Mouse (Mus musculus): ENCODE measurements around the gene Nlgn1. TPM values are rescaled to one million over a fixed set of nuclear protein-coding genes. Genes with fewer than 3 reads are reported as not detected.

Nlgn1 gene
- total and polyA plus RNA-seq, 3 experiments, result 0.04 TPM; not detected in 2

DNA sequence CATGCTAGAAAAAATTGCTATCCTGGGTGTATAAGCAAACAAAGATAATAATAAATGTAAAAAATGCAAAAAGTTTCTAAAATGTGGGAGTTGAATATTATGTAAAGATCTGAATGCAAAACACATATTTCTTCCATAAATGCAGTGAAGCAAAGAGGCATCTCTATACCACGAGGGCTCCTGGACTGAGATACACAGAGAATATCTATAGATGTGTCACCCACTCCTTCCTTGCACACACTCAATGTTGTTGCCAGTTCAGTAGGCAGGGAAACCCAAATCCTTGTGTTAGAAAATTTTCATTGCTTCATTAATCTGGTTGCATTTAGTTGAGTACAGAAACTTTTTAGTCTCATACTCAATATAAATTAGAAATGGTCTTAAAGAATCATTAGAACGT lies 364.7 kb downstream of the Nlgn1 start:
- no peak overlapping the region for H3K4me3 ChIP-seq
- no peak for DNase-seq
- H3K27ac ChIP-seq, result no peak overlapping the region
- H3K27me3 ChIP-seq (ENCODE audit: control insufficient read depth, insufficient read depth, low read length), result no peaks in the 10 kb centered on the region
- H3K9ac ChIP-seq (ENCODE audit: low read depth, low read length), result no peak overlapping the region
- H3K36me3 ChIP-seq (ENCODE audit: control insufficient read depth, insufficient read depth, low read length), result no peaks in the 10 kb centered on the region
- 70% methylated on average over 2 of the region's 2 CpGs for WGBS
- no peaks in the 10 kb centered on the region for H3K79me2 ChIP-seq (replicated peaks; ENCODE audit: control insufficient read depth, insufficient read depth, low read length)
- no peaks in the 10 kb centered on the region for H3K4me1 ChIP-seq (ENCODE audit: control insufficient read depth, insufficient read depth, low read length)
- intact Hi-C loops (cut with DNase I), result no loop called here
- TF ChIP-seq POLR2A (IDR thresholded peaks at IDR 0.05; ENCODE audit: insufficient read depth, low read depth, low read length) (no peak), CTCF (IDR thresholded peaks at IDR 0.05) (no peak), EP300 (IDR thresholded peaks at IDR 0.05; ENCODE audit: insufficient read depth, low read depth, low read length) (no peak)

DNA sequence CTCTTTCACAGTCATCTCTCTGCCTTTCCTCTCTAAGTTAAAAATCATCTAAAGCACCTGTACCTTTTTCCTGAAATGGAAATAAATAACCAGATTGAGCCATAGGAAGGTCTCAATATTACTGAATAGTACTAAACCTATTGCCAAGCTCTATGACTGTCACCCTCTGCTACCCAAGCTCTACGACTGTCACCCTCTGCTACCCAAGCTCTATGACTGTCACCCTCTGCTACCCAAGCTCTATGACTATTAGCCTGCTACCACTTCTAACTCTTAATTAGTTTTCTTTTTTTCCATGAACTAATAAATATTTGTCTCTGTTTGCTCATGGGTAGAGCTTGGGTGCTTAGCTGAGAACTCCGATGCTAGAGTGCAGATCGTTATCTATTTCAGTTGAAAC lies 368.0 kb downstream of the Nlgn1 start:
- WGBS, result 87% methylated on average over 3 of the region's 3 CpGs
- DNase-seq, result no peak
- H3K9ac ChIP-seq (ENCODE audit: low read depth, low read length), result no peak overlapping the region
- intact Hi-C loops (cut with DNase I), result no loop called here
- no peaks in the 10 kb centered on the region for H3K27me3 ChIP-seq (ENCODE audit: control insufficient read depth, insufficient read depth, low read length)
- no peaks in the 10 kb centered on the region for H3K36me3 ChIP-seq (ENCODE audit: control insufficient read depth, insufficient read depth, low read length)
- no peaks in the 10 kb centered on the region for H3K79me2 ChIP-seq (replicated peaks; ENCODE audit: control insufficient read depth, insufficient read depth, low read length)
- H3K4me1 ChIP-seq (ENCODE audit: control insufficient read depth, insufficient read depth, low read length), result no peaks in the 10 kb centered on the region
- no peak for TF ChIP-seq EP300 (IDR thresholded peaks at IDR 0.05; ENCODE audit: insufficient read depth, low read depth, low read length)
- TF ChIP-seq POLR2A (IDR thresholded peaks at IDR 0.05; ENCODE audit: insufficient read depth, low read depth, low read length), result no peak
- no peak for TF ChIP-seq CTCF (IDR thresholded peaks at IDR 0.05)
- no peak overlapping the region for H3K27ac ChIP-seq
- no peak overlapping the region for H3K4me3 ChIP-seq

DNA sequence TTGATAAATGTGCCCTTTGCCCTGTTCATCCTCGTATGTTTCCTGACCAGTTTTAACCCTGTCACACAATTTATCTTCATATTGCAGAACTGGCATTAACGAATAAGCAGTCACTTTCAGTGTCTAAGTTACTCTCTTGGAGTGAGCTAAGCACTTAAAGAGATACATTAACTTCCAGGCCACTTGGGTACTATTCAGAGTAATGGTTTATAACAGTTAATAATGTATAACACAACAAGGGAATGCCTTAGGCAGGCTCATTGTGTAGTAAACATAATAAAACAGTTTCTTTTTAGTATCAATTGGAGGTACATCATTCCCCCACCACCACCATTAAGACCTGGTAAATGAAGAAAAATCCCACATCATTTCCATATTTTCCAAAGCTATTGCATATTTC lies 368.7 kb downstream of the Nlgn1 start:
- no peak overlapping the region for H3K4me3 ChIP-seq
- H3K27ac ChIP-seq, result no peak overlapping the region
- TF ChIP-seq POLR2A (IDR thresholded peaks at IDR 0.05; ENCODE audit: insufficient read depth, low read depth, low read length) (no peak), CTCF (IDR thresholded peaks at IDR 0.05) (no peak), EP300 (IDR thresholded peaks at IDR 0.05; ENCODE audit: insufficient read depth, low read depth, low read length) (no peak)
- no peak overlapping the region for H3K9ac ChIP-seq (ENCODE audit: low read depth, low read length)
- WGBS, result 49% methylated on average over 2 of the region's 2 CpGs
- intact Hi-C loops (cut with DNase I), result no loop called here
- no peaks in the 10 kb centered on the region for H3K79me2 ChIP-seq (replicated peaks; ENCODE audit: control insufficient read depth, insufficient read depth, low read length)
- H3K36me3 ChIP-seq (ENCODE audit: control insufficient read depth, insufficient read depth, low read length), result no peaks in the 10 kb centered on the region
- H3K27me3 ChIP-seq (ENCODE audit: control insufficient read depth, insufficient read depth, low read length), result no peaks in the 10 kb centered on the region
- no peak for DNase-seq
- no peaks in the 10 kb centered on the region for H3K4me1 ChIP-seq (ENCODE audit: control insufficient read depth, insufficient read depth, low read length)

DNA sequence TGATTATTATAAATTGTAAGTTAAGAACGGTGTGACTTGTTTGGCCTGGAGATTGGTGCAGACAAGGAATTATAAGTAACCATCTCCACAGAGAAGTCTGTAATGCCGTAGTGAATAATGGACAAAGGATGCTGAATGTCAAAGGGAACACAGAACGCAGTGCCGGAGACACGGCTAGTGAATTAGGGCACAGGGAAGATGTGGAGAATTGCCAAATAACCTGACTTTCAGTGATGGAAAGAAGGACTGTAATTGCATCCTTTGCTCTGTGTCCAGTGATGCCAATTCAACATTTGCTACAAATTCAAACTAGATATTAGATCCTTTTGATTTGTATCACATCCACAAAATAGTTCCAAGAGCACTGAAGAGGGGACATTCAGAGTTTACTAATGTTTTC lies 415.7 kb downstream of the Nlgn1 start:
- TF ChIP-seq CTCF (IDR thresholded peaks at IDR 0.05), result no peak
- no peak for TF ChIP-seq POLR2A (IDR thresholded peaks at IDR 0.05; ENCODE audit: insufficient read depth, low read depth, low read length)
- no peak for TF ChIP-seq EP300 (IDR thresholded peaks at IDR 0.05; ENCODE audit: insufficient read depth, low read depth, low read length)
- H3K27me3 ChIP-seq (ENCODE audit: control insufficient read depth, insufficient read depth, low read length), result no peaks in the 10 kb centered on the region
- H3K36me3 ChIP-seq (ENCODE audit: control insufficient read depth, insufficient read depth, low read length), result no peaks in the 10 kb centered on the region
- 84% methylated on average over 5 of the region's 5 CpGs for WGBS
- H3K4me1 ChIP-seq (ENCODE audit: control insufficient read depth, insufficient read depth, low read length), result no peaks in the 10 kb centered on the region
- no peak overlapping the region for H3K4me3 ChIP-seq
- no peak for DNase-seq
- no peak overlapping the region for H3K9ac ChIP-seq (ENCODE audit: low read depth, low read length)
- intact Hi-C loops (cut with DNase I), result no loop called here
- H3K27ac ChIP-seq, result no peak overlapping the region
- H3K79me2 ChIP-seq (replicated peaks; ENCODE audit: control insufficient read depth, insufficient read depth, low read length), result no peaks in the 10 kb centered on the region

DNA sequence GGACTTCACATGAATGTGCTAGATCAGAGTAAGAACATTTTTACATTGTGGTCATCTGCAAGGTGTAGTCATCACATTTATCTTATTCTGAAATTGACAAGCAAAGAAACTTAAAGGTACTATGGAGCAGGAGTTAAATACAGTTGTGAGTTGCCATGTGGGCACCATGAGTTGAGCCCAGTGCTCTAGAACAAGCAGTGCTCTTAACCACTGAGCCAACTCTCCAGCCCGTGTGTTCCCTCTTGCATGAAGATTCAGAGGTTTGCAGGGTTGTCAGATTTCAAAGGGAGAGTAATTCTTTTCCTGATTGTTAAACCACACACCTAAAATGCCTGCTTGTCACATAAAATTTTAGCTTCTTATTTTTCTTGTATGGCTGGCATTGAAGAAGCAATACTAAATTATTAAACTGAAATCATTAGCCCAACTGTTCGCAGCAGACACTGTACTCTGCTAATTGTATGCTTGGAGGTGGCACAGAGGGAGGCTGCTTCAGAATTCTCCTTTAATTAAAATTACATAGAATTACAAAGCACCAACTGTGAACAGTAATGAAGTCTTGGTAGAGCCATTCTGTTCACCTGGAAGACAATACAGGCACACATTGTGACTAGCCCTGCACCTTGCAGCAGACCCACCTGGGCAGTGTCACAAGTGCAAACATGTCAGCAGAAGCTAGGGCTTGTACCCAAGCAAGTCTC lies 417.7 kb downstream of the Nlgn1 start:
- H3K36me3 ChIP-seq (ENCODE audit: control insufficient read depth, insufficient read depth, low read length), result no peaks in the 10 kb centered on the region
- H3K4me3 ChIP-seq, result no peak overlapping the region
- H3K4me1 ChIP-seq (ENCODE audit: control insufficient read depth, insufficient read depth, low read length), result no peaks in the 10 kb centered on the region
- H3K27me3 ChIP-seq (ENCODE audit: control insufficient read depth, insufficient read depth, low read length), result no peaks in the 10 kb centered on the region
- 74% methylated on average over 2 of the region's 2 CpGs for WGBS
- no peak for TF ChIP-seq EP300 (IDR thresholded peaks at IDR 0.05; ENCODE audit: insufficient read depth, low read depth, low read length)
- TF ChIP-seq POLR2A (IDR thresholded peaks at IDR 0.05; ENCODE audit: insufficient read depth, low read depth, low read length), result no peak
- TF ChIP-seq CTCF (IDR thresholded peaks at IDR 0.05), result no peak
- intact Hi-C loops (cut with DNase I), result no loop called here
- no peak overlapping the region for H3K9ac ChIP-seq (ENCODE audit: low read depth, low read length)
- no peak for DNase-seq
- no peak overlapping the region for H3K27ac ChIP-seq
- no peaks in the 10 kb centered on the region for H3K79me2 ChIP-seq (replicated peaks; ENCODE audit: control insufficient read depth, insufficient read depth, low read length)

DNA sequence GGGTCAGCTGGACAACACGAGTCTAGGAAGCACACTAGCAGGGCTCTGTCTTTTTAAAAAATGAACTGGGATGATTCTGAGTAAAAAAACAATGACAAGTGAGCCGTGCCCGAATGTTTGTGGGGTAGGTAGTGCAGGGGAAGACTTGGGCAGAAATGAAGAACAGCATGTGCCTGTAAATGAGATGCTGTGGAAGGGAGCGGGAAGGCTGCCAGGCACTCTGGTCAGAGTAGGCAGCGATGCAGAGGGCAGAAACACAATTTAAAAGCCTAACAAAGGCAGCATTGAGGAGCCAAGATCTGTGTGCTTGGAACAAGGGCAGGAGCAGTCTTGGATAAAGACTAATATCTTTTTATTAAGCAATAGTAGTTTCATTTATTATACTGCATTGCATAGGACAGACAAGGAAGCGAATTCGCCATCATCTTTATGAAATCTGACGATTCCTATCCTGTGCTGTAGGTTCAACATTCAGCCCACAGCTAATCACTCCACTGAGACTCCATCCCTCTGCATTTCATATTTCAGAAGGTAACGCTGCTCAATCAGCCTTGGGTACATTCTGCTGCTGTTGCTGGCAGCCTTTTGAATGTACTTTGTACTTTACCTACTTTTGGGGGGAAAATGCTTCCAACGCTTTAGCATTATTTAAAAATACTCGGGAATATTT lies 429.0 kb downstream of the Nlgn1 start:
- WGBS, result 74% methylated on average over 11 of the region's 11 CpGs
- intact Hi-C loops (cut with DNase I), result no loop called here
- no peak for TF ChIP-seq EP300 (IDR thresholded peaks at IDR 0.05; ENCODE audit: insufficient read depth, low read depth, low read length)
- no peak for TF ChIP-seq POLR2A (IDR thresholded peaks at IDR 0.05; ENCODE audit: insufficient read depth, low read depth, low read length)
- no peak for TF ChIP-seq CTCF (IDR thresholded peaks at IDR 0.05)

More for the DNA sequence above, 429.0 kb downstream of the Nlgn1 start:
- Histone ChIP-seq H3K9ac (ENCODE audit: low read depth, low read length) (no peak overlapping the region), H3K79me2 (replicated peaks; ENCODE audit: control insufficient read depth, insufficient read depth, low read length) (no peaks in the 10 kb centered on the region), H3K27me3 (ENCODE audit: control insufficient read depth, insufficient read depth, low read length) (no peaks in the 10 kb centered on the region), H3K27ac (no peak overlapping the region), H3K4me3 (no peak overlapping the region), H3K36me3 (ENCODE audit: control insufficient read depth, insufficient read depth, low read length) (no peaks in the 10 kb centered on the region), H3K4me1 (ENCODE audit: control insufficient read depth, insufficient read depth, low read length) (no peaks in the 10 kb centered on the region)
- DNase-seq, result no peak
